In genomic region chr7:122229916-122230315, GRCm38 (mm10) we compare ENCODE assay signal across 40 mouse cellular contexts. TPM values are rescaled to one million over a fixed set of nuclear protein-coding genes. Genes with fewer than 3 reads are reported as not detected.
"Had no signal": no experiment of that assay in that cellular context is flagged by ENCODE, and none has a peak within 500 bp of the region (broad histone marks: within the 10 kb centered on the region; RNA-seq: fewer than 3 reads in every experiment).

No protein-coding gene starts in this region.

- H3K4me3 ChIP-seq: limb, embryonic 10.5 days; limb, embryonic 12.5 days; limb, embryonic 13.5 days; limb, embryonic 15.5 days; liver, embryonic 12.5 days; liver, embryonic 13.5 days; liver, embryonic 15.5 days; lung, embryonic 15.5 days; megakaryocyte, embryonic 14.5 days; midbrain, embryonic 10.5 days; midbrain, embryonic 12.5 days; midbrain, embryonic 15.5 days; myocyte; neural tube, embryonic 12.5 days had no signal

- H3K36me3 ChIP-seq: limb, embryonic 10.5 days; limb, embryonic 12.5 days; limb, embryonic 13.5 days; limb, embryonic 15.5 days; liver, embryonic 12.5 days; liver, embryonic 13.5 days; liver, embryonic 15.5 days; lung, embryonic 15.5 days; midbrain, embryonic 10.5 days; midbrain, embryonic 12.5 days; midbrain, embryonic 15.5 days; neural tube, embryonic 12.5 days had no signal

- H3K27me3 ChIP-seq: limb, embryonic 12.5 days; limb, embryonic 13.5 days; limb, embryonic 15.5 days; liver, embryonic 12.5 days; liver, embryonic 13.5 days; liver, embryonic 15.5 days; lung, embryonic 15.5 days; midbrain, embryonic 12.5 days; midbrain, embryonic 15.5 days; neural tube, embryonic 12.5 days had no signal

- H3K9me3 ChIP-seq: limb, embryonic 10.5 days; limb, embryonic 12.5 days; limb, embryonic 13.5 days; limb, embryonic 15.5 days; liver, embryonic 12.5 days; liver, embryonic 13.5 days; liver, embryonic 15.5 days; lung, embryonic 15.5 days; midbrain, embryonic 10.5 days; midbrain, embryonic 12.5 days; midbrain, embryonic 15.5 days; neural tube, embryonic 12.5 days had no signal

- ATAC-seq: liver, embryonic 12.5 days; liver, postnatal 0 days; lung, postnatal 0 days; midbrain, embryonic 15.5 days; midbrain, embryonic 16.5 days had no signal

- H3K4me2 ChIP-seq: limb, embryonic 12.5 days; limb, embryonic 13.5 days; limb, embryonic 15.5 days; liver, embryonic 11.5 days; liver, embryonic 12.5 days; liver, embryonic 13.5 days; liver, embryonic 15.5 days; lung, embryonic 14.5 days; lung, embryonic 15.5 days; midbrain, embryonic 11.5 days; midbrain, embryonic 12.5 days; midbrain, embryonic 15.5 days; neural tube, embryonic 12.5 days had no signal

- H3K4me1 ChIP-seq: limb, embryonic 10.5 days; limb, embryonic 12.5 days; limb, embryonic 13.5 days; limb, embryonic 15.5 days; liver, embryonic 12.5 days; lung, embryonic 15.5 days; megakaryocyte, embryonic 14.5 days; midbrain, embryonic 10.5 days; midbrain, embryonic 12.5 days; midbrain, embryonic 15.5 days; neural tube, embryonic 12.5 days had no signal

- H3K9ac ChIP-seq: limb, embryonic 12.5 days; limb, embryonic 13.5 days; limb, embryonic 15.5 days; liver, embryonic 12.5 days; liver, embryonic 13.5 days; liver, embryonic 14.5 days; liver, embryonic 15.5 days; liver, postnatal 0 days; lung, embryonic 14.5 days; lung, embryonic 15.5 days; midbrain, embryonic 12.5 days; midbrain, embryonic 15.5 days; neural tube, embryonic 12.5 days had no signal

- H3K27ac ChIP-seq: limb, embryonic 10.5 days; limb, embryonic 12.5 days; limb, embryonic 13.5 days; limb, embryonic 15.5 days; liver, embryonic 12.5 days; liver, embryonic 13.5 days; liver, embryonic 14.5 days; liver, embryonic 15.5 days; lung, embryonic 15.5 days; macrophage; midbrain, embryonic 10.5 days; midbrain, embryonic 12.5 days; midbrain, embryonic 15.5 days; neural tube, embryonic 12.5 days had no signal

- DNase-seq: left cerebral cortex, postnatal 4 days; liver; liver, embryonic 13.5 days; liver, postnatal 0 days; lung, adult 18-20 months; lung, adult 2 months; lung, embryonic 14.5 days; lung, postnatal 10 days; lung, postnatal 14 days; lung, postnatal 36 days; lung, postnatal 4 days; midbrain, embryonic 14.5 days had no signal

RNA-seq across cellular contexts. Expression of gene Chp2, which starts 10.6 kb away (rescaled TPM):
- total RNA-seq: megakaryocyte progenitor cell, adult 5-6 weeks; megakaryocyte-erythroid progenitor cell, adult 5-6 weeks; monocyte, adult 5-6 weeks had no signal
- polyA plus RNA-seq: limb, embryonic 10.5 days; limb, embryonic 11.5 days; limb, embryonic 12.5 days; limb, embryonic 13.5 days; liver, embryonic 11.5 days; midbrain, embryonic 10.5 days; myocyte; neural tube, embryonic 11.5 days had no signal

RNA-seq across cellular contexts. Expression of gene Ern2, which starts 43.9 kb away (rescaled TPM):
- total RNA-seq: liver, adult 2 months; megakaryocyte progenitor cell, adult 5-6 weeks; megakaryocyte, adult 5-6 weeks; megakaryocyte-erythroid progenitor cell, adult 5-6 weeks; monocyte, adult 5-6 weeks had no signal
- polyA plus RNA-seq: limb, embryonic 10.5 days; limb, embryonic 11.5 days; limb, embryonic 14.5 days; limb, embryonic 15.5 days; liver, embryonic 11.5 days; liver, embryonic 13.5 days; liver, embryonic 14.5 days; liver, embryonic 15.5 days; liver, embryonic 16.5 days; liver, postnatal 0 days; lung, embryonic 14.5 days; macrophage; midbrain, embryonic 10.5 days; myocyte had no signal
